Mouse (Mus musculus) MEL (cell line): ENCODE results near the gene Srarp. TPM values are rescaled to one million over a fixed set of nuclear protein-coding genes. Genes with fewer than 3 reads are reported as not detected.

Experiments
- DNase-seq: peaks from one replicate; pipeline ENCODE4 v3.0.0; 2011; ENCODE audit warnings: low read depth, low spot score
- H3K27ac ChIP-seq: 2 replicates; pipeline ENCODE4 v1.5.1; 2012; ENCODE audit warnings: low read depth, mild to moderate bottlenecking, control low read depth, low read length, moderate library complexity; ENCODE audit not compliant: control insufficient read depth
- H3K27me3 ChIP-seq, 2 experiments: fragments of 150-350 bp in 1 of 2; sonication (generic) in 1 of 2; 2 replicates each; pipeline ENCODE4 v1.6.1; 2012; ENCODE audit warnings: low read length in 2 of 2, mild to moderate bottlenecking in 2 of 2, improper control_type of control experiment in 1 of 2, moderate library complexity in 1 of 2; ENCODE audit not compliant: insufficient read depth in 2 of 2, control insufficient read depth in 1 of 2
- H3K36me3 ChIP-seq, 2 experiments: 2 replicates each; pipeline ENCODE4 v1.6.1; 2012 to 2014; ENCODE audit warnings: low read length in 2 of 2, improper control_type of control experiment in 1 of 2, inconsistent platforms in 1 of 2, mild to moderate bottlenecking in 1 of 2; ENCODE audit not compliant: insufficient read depth in 2 of 2, control insufficient read depth in 1 of 2
- H3K4me1 ChIP-seq, 2 experiments: fragments of 150-350 bp in 1 of 2; sonication (generic) in 1 of 2; 2 replicates each; pipeline ENCODE4 v1.6.1; 2012; ENCODE audit warnings: low read length in 2 of 2, improper control_type of control experiment in 1 of 2, mild to moderate bottlenecking in 1 of 2; ENCODE audit not compliant: insufficient read depth in 2 of 2, control insufficient read depth in 1 of 2
- H3K4me3 ChIP-seq, 2 experiments: fragments of 150-350 bp in 1 of 2; sonication (generic) in 1 of 2; 2 replicates each; pipeline ENCODE4 v1.5.1; 2012; ENCODE audit warnings: low read depth in 2 of 2, low read length in 2 of 2, mild to moderate bottlenecking in 2 of 2, moderate library complexity in 2 of 2, control low read depth in 1 of 2, improper control_type of control experiment in 1 of 2; ENCODE audit not compliant: control insufficient read depth in 1 of 2, insufficient read depth in 1 of 2
- H3K79me2 ChIP-seq: 2 replicates; pipeline ENCODE4 v1.6.1; 2012; ENCODE audit warnings: mild to moderate bottlenecking, low read length, moderate library complexity; ENCODE audit not compliant: control insufficient read depth, poor library complexity, insufficient read depth
- H3K9ac ChIP-seq: 2 replicates; pipeline ENCODE4 v1.6.1; 2012; ENCODE audit warnings: low read depth, mild to moderate bottlenecking, control low read depth, low read length, moderate library complexity; ENCODE audit not compliant: control insufficient read depth, poor library complexity, severe bottlenecking
- H3K9me3 ChIP-seq: fragments of 150-350 bp; sonication (generic); replicated peaks from 2 replicates; pipeline ENCODE4 v1.6.1; 2012; ENCODE audit warnings: mild to moderate bottlenecking, low read length, improper control_type of control experiment, moderate library complexity; ENCODE audit not compliant: insufficient read depth
- E2F4 ChIP-seq: IDR thresholded peaks from 2 replicates; pipeline ENCODE4 v1.6.1; 2011; ENCODE audit warnings: low read depth, low read length, improper control_type of control experiment, borderline replicate concordance
- GATA1 ChIP-seq: IDR thresholded peaks from 2 replicates; pipeline ENCODE4 v1.6.1; 2011; ENCODE audit warnings: low read depth, low read length, improper control_type of control experiment
- MAZ ChIP-seq: IDR thresholded peaks from 2 replicates; pipeline ENCODE4 v1.6.1; 2012; ENCODE audit warnings: low read depth, mild to moderate bottlenecking, inconsistent platforms, low read length, improper control_type of control experiment
- MXI1 ChIP-seq: IDR thresholded peaks from 2 replicates; pipeline ENCODE4 v1.6.1; 2011; ENCODE audit warnings: mild to moderate bottlenecking, low read depth, low read length, improper control_type of control experiment
- MYB ChIP-seq: IDR thresholded peaks from 2 replicates; pipeline ENCODE4 v1.6.1; 2011; ENCODE audit warnings: mild to moderate bottlenecking, low read depth, low read length, improper control_type of control experiment
- MYC ChIP-seq: IDR thresholded peaks from 2 replicates; pipeline ENCODE4 v1.6.1; 2011; ENCODE audit warnings: low read depth, mild to moderate bottlenecking, low read length, improper control_type of control experiment, moderate library complexity
- POLR2A ChIP-seq, 2 experiments: IDR thresholded peaks; 2 replicates each; pipeline ENCODE4 v1.6.1; 2011 to 2012; ENCODE audit warnings: low read length in 2 of 2, mild to moderate bottlenecking in 2 of 2, control low read depth in 1 of 2, improper control_type of control experiment in 1 of 2, low read depth in 1 of 2, moderate library complexity in 1 of 2; ENCODE audit not compliant: control insufficient read depth in 1 of 2, insufficient read depth in 1 of 2, poor library complexity in 1 of 2
- TCF12 ChIP-seq: IDR thresholded peaks from 2 replicates; pipeline ENCODE4 v1.6.1; 2014; ENCODE audit warnings: low read depth, mild to moderate bottlenecking, inconsistent platforms, low read length, improper control_type of control experiment, moderate library complexity
- USF2 ChIP-seq, 2 experiments: IDR thresholded peaks; 2 replicates each; pipeline ENCODE4 v1.6.1; 2011 to 2012; ENCODE audit warnings: improper control_type of control experiment in 2 of 2, low read length in 2 of 2, borderline replicate concordance in 1 of 2, inconsistent platforms in 1 of 2, low read depth in 1 of 2, mild to moderate bottlenecking in 1 of 2; ENCODE audit not compliant: insufficient read depth in 1 of 2
- ZC3H11A ChIP-seq: IDR thresholded peaks from 2 replicates; pipeline ENCODE4 v1.6.1; 2012; ENCODE audit warnings: low read depth, mild to moderate bottlenecking, inconsistent platforms, low read length, improper control_type of control experiment
- ZMIZ1 ChIP-seq: IDR thresholded peaks from 2 replicates; pipeline ENCODE4 v1.6.1; 2012; ENCODE audit warnings: low read depth, mild to moderate bottlenecking, inconsistent platforms, low read length, improper control_type of control experiment, moderate library complexity
- ZNF384 ChIP-seq: IDR thresholded peaks from 2 replicates; pipeline ENCODE4 v1.6.1; 2012; ENCODE audit warnings: low read depth, mild to moderate bottlenecking, inconsistent platforms, low read length, improper control_type of control experiment
- polyA plus RNA-seq, 2 experiments: library from polyadenylated mRNA; stranded (reverse) in 1 of 2; unstranded in 1 of 2; fragments of >175 nt in 1 of 2; fragments of >200 nt in 1 of 2; gene quantifications; 2 replicates each; pipeline versions ENCODE4 v1.2.1 to v1.2.4; 2012; ENCODE audit warnings: low replicate concordance in 2 of 2, low read depth in 1 of 2; ENCODE audit not compliant: insufficient read length in 2 of 2, insufficient read depth in 1 of 2, missing spikeins in 1 of 2
- total RNA-seq: library from RNA; depleted of rRNA; stranded (reverse); fragments of 300-350 nt; gene quantifications from 2 replicates; pipeline ENCODE4 v1.2.3, GENCODE M21; 2012

Srarp gene
- total and polyA plus RNA-seq, 3 experiments = not detected

GRCm38 (mm10) chr4:141469343-141469742 is 33.4 kb upstream of the Srarp start:
- no peak for TF ChIP-seq POLR2A (IDR thresholded peaks at IDR 0.05; ENCODE audit: control insufficient read depth in 1 of 2, insufficient read depth in 1 of 2, low read depth in 1 of 2, low read length in 2 of 2, poor library complexity in 1 of 2)
- no peak for TF ChIP-seq MYB
- TF ChIP-seq ZC3H11A = no peak
- TF ChIP-seq GATA1 = no peak
- no peak for TF ChIP-seq MXI1
- Histone ChIP-seq H3K79me2 (no peaks in the 10 kb centered on the region), H3K27ac (no peak overlapping the region), H3K27me3 (no peaks in the 10 kb centered on the region), H3K9ac (no peak overlapping the region), H3K4me1 (no peaks in the 10 kb centered on the region), H3K4me3 (no peak overlapping the region), H3K36me3 (peaks cover 0 to 4% of the 10 kb centered on the region in 2 experiments; a peak in 1 of 4 replicates), H3K9me3 (no peaks in the 10 kb centered on the region)
- no peak for DNase-seq

DNA sequence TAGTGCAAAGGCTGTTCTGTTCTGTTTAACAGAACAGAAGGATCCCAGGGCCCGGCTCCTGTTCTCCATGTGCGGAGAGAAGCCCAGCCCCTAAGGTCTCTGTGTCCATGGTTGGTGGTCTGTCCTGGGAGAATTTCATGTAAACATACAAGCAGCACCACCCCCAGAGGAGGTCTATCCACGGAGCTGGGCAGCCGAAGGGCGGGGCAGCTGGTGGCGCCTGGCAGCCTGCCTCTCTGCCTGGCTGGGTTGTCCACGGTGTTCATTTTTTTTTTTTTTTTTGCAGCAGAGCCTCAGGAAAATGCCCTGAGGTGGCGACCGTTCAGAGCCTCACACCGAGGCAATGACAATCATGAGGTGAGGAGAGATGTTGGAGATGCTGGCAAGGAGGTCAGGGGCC is 32.7 kb upstream of the Srarp start:
- Histone ChIP-seq H3K36me3 (peaks cover 0 to 4% of the 10 kb centered on the region in 2 experiments; a peak in 1 of 4 replicates), H3K9me3 (no peaks in the 10 kb centered on the region)
- TF ChIP-seq ZNF384 (0 out of 2 replicates have a peak, but pooled peaks have one; percentile 17), E2F4 (no peak)

DNA sequence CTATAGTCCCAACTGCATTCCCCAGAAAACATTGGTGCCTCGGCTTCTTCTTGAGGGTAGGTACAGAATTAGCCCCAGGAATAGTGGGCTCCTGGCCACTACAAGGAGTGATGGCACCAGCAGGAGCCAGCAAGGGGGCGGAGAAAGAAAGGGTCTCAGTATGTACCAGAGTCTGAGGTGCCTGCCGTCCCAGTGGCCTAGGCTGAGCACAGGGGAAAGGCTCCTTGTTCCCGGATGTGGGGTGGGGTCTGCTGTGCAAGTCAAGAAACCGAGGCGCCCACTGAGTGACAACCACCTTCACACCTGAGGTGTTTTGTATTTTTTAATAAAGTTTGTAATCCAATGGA is 31.6 kb upstream of the Srarp start:
- Histone ChIP-seq H3K27me3 (no peaks in the 10 kb centered on the region), H3K27ac (no peak overlapping the region), H3K9me3 (no peaks in the 10 kb centered on the region), H3K79me2 (no peaks in the 10 kb centered on the region), H3K4me1 (no peaks in the 10 kb centered on the region), H3K4me3 (no peak overlapping the region), H3K36me3 (peaks cover 0 to 4% of the 10 kb centered on the region in 2 experiments; a peak in 1 of 4 replicates), H3K9ac (no peak overlapping the region)
- DNase-seq = no peak
- TF ChIP-seq E2F4 (no peak), MYC (no peak)

More for the DNA sequence above, 32.7 kb upstream of the Srarp start:
- no peak overlapping the region for H3K4me3 ChIP-seq
- no peaks in the 10 kb centered on the region for H3K4me1 ChIP-seq
- no peak overlapping the region for H3K27ac ChIP-seq
- no peaks in the 10 kb centered on the region for H3K79me2 ChIP-seq
- no peak for DNase-seq
- H3K9ac ChIP-seq = no peak overlapping the region
- H3K27me3 ChIP-seq = no peaks in the 10 kb centered on the region

GRCm38 (mm10) chr4:141466844-141467580 is 31.1 kb upstream of the Srarp start:
- Histone ChIP-seq H3K4me3 (no peak overlapping the region), H3K27ac (no peak overlapping the region), H3K36me3 (peaks cover 0 to 4% of the 10 kb centered on the region in 2 experiments; a peak in 1 of 4 replicates), H3K9ac (no peak overlapping the region), H3K79me2 (no peaks in the 10 kb centered on the region), H3K9me3 (no peaks in the 10 kb centered on the region), H3K27me3 (no peaks in the 10 kb centered on the region), H3K4me1 (no peaks in the 10 kb centered on the region)
- DNase-seq = no peak
- TF ChIP-seq TCF12 = no peak
- no peak for TF ChIP-seq USF2 (IDR thresholded peaks at IDR 0.05; ENCODE audit: borderline replicate concordance in 1 of 2, insufficient read depth in 1 of 2, low read depth in 1 of 2, low read length in 2 of 2)
- TF ChIP-seq ZMIZ1 = no peak
- no peak for TF ChIP-seq MAZ
